ENCODE assay signal across 22 mouse cellular contexts in the genomic region with DNA sequence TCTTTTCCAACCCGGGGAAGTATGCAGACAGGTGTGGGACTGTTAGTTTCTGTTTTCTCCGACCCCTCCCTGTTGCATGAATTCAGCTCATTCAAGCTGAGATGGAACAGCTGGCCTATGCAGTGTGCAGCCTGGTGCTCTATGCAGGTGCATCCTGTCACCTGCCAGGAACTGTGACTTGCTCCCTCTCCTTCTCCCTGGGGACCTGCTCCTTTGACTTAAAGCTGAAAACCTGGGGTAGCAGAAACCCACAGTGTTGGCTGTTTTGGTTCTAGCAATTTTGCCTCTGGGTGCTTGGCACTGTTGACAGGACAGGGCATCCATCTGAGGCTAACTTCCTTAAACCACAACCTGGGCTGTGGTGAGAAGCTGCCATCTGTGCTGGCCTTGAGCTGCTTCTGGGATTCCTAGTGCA. TPM values are rescaled to one million over a fixed set of nuclear protein-coding genes. Genes with fewer than 3 reads are reported as not detected.
DNase-seq lines count a peak whose midpoint lies in the region; ATAC-seq and TF ChIP-seq lines count a peak whose summit lies in the region.
"Had no signal": no experiment of that assay in that cellular context is flagged by ENCODE, and none has a peak within 500 bp of the region (broad histone marks: within the 10 kb centered on the region; RNA-seq: fewer than 3 reads in every experiment).

No protein-coding gene starts in this region.

- no peaks in the 10 kb centered on the region for H3K4me1 ChIP-seq in embryonic facial prominence, embryonic 14.5 days (ENCODE audit: control insufficient read depth, insufficient read depth, low read length)
- H3K4me1 ChIP-seq in embryonic facial prominence, embryonic 10.5 days, result no peaks in the 10 kb centered on the region
- H3K4me1 ChIP-seq: limb, embryonic 15.5 days; lung, embryonic 15.5 days; neural tube, embryonic 15.5 days had no signal

- DNase-seq in embryonic facial prominence, embryonic 14.5 days (ENCODE audit: low spot score), result peak; percentile 63
- no peak for DNase-seq in embryonic facial prominence, embryonic 10.5 days (ENCODE audit: low spot score)
- peak; percentile 27 for DNase-seq in left cerebral cortex, postnatal 4 days
- DNase-seq in left cerebral cortex, postnatal 14 days (ENCODE audit: low spot score in 2 of 2), result no peak
- DNase-seq in brain, embryonic 14.5 days (ENCODE audit: low read depth), result peak; percentile 76
- DNase-seq in thymus, postnatal 10 days (ENCODE audit: low spot score in 2 of 2), result peak; percentile 67 to 77
- no peak for DNase-seq in right cerebral cortex, adult 2 months (ENCODE audit: low spot score in 2 of 2)
- no peak for DNase-seq in right cerebral cortex, postnatal 25 days
- DNase-seq: adrenal gland, postnatal 14 days; heart, postnatal 36 days; layer of hippocampus, postnatal 36 days had no signal

- TF ChIP-seq POLR2A in brain, embryonic 14.5 days (IDR thresholded peaks at IDR 0.05; ENCODE audit: borderline replicate concordance, extremely low read depth, insufficient read depth, insufficient read length, poor library complexity, severe bottlenecking), result no peak

- H3K4me3 ChIP-seq in embryonic facial prominence, embryonic 14.5 days (ENCODE audit: low read depth, low read length), result no peak overlapping the region
- H3K4me3 ChIP-seq in embryonic facial prominence, embryonic 10.5 days, result no peak overlapping the region
- H3K4me3 ChIP-seq: embryonic facial prominence, embryonic 15.5 days; limb, embryonic 15.5 days; lung, embryonic 15.5 days; neural tube, embryonic 15.5 days had no signal

- ATAC-seq in embryonic facial prominence, embryonic 14.5 days (ENCODE audit: low read depth), result peak; percentile 72
- ATAC-seq: inflammation-experienced regulatory T-cells, adult 6 months had no signal

- no peak overlapping the region for H3K27ac ChIP-seq in embryonic facial prominence, embryonic 14.5 days (replicated peaks; ENCODE audit: low read depth, low read length)
- no peak overlapping the region for H3K27ac ChIP-seq in embryonic facial prominence, embryonic 10.5 days (replicated peaks)
- H3K27ac ChIP-seq: embryonic facial prominence, embryonic 15.5 days; kidney, postnatal 0 days; limb, embryonic 15.5 days; lung, embryonic 15.5 days; neural tube, embryonic 15.5 days had no signal

- 61% methylated on average over 2 of the region's 2 CpGs for WGBS in embryonic facial prominence, embryonic 14.5 days
- 74% methylated on average over 2 of the region's 2 CpGs for WGBS in embryonic facial prominence, embryonic 10.5 days

- H3K27me3 ChIP-seq in embryonic facial prominence, embryonic 14.5 days (replicated peaks; ENCODE audit: control insufficient read depth, insufficient read depth, low read length), result no peaks in the 10 kb centered on the region
- no peaks in the 10 kb centered on the region for H3K27me3 ChIP-seq in embryonic facial prominence, embryonic 10.5 days (replicated peaks; ENCODE audit: low read depth, poor library complexity, severe bottlenecking)
- H3K27me3 ChIP-seq: embryonic facial prominence, embryonic 15.5 days; limb, embryonic 15.5 days; lung, embryonic 15.5 days; neural tube, embryonic 15.5 days had no signal

- no peak overlapping the region for H3K9ac ChIP-seq in embryonic facial prominence, embryonic 14.5 days (ENCODE audit: low read depth, low read length)
- H3K9ac ChIP-seq: embryonic facial prominence, embryonic 15.5 days; limb, embryonic 15.5 days; lung, embryonic 15.5 days; neural tube, embryonic 15.5 days had no signal

- H3K4me2 ChIP-seq in embryonic facial prominence, embryonic 14.5 days (ENCODE audit: low read depth, low read length), result no peak overlapping the region
- H3K4me2 ChIP-seq: embryonic facial prominence, embryonic 15.5 days; limb, embryonic 15.5 days; lung, embryonic 15.5 days; neural tube, embryonic 15.5 days had no signal

- H3K9me3 ChIP-seq in embryonic facial prominence, embryonic 14.5 days (ENCODE audit: control insufficient read depth, low read length), result no peaks in the 10 kb centered on the region
- no peaks in the 10 kb centered on the region for H3K9me3 ChIP-seq in embryonic facial prominence, embryonic 10.5 days
- H3K9me3 ChIP-seq: embryonic facial prominence, embryonic 15.5 days; limb, embryonic 15.5 days; lung, embryonic 15.5 days; neural tube, embryonic 15.5 days had no signal

- no peak for TF ChIP-seq CTCF in brain, embryonic 14.5 days (IDR thresholded peaks at IDR 0.05; ENCODE audit: borderline replicate concordance, extremely low read depth, insufficient read depth, insufficient read length)

- no peaks in the 10 kb centered on the region for H3K36me3 ChIP-seq in embryonic facial prominence, embryonic 14.5 days (ENCODE audit: control insufficient read depth, insufficient read depth, low read length)
- H3K36me3 ChIP-seq in embryonic facial prominence, embryonic 10.5 days (replicated peaks), result no peaks in the 10 kb centered on the region
- H3K36me3 ChIP-seq: embryonic facial prominence, embryonic 15.5 days; limb, embryonic 15.5 days; lung, embryonic 15.5 days; neural tube, embryonic 15.5 days had no signal

- intact Hi-C loops in left cerebral cortex, postnatal 4 days (cut with DNase I), result no loop called here
- intact Hi-C loops in left cerebral cortex, postnatal 14 days (cut with DNase I), result no loop called here

RNA-seq across cellular contexts. Expression of a gene that starts 30.8 kb away (rescaled TPM):
- polyA plus RNA-seq in embryonic facial prominence, embryonic 14.5 days (2014; fragmentation: Nextera tagmentation; extraction: Ambion mirVana), result 0.10 and 0.15 TPM in 2 replicates
- not detected in 2 replicates for polyA plus RNA-seq in embryonic facial prominence, embryonic 10.5 days (2016; fragmentation: Nextera tagmentation; extraction: Ambion mirVana)
- 1 to 10 TPM in 1 of 2 experiments, under 1 TPM in 1; 0.74 to 1.3 TPM for total RNA-seq in left cerebral cortex, postnatal 4 days (2021)
- total RNA-seq in left cerebral cortex, postnatal 14 days (2021), result under 1 TPM; 0.18 to 0.27 TPM
- 1.1 and 2.0 TPM in 2 replicates for polyA plus RNA-seq in brain, embryonic 14.5 days (2012; rRNA removed)
- total RNA-seq: common myeloid progenitor, adult 5-6 weeks; gastrocnemius, adult 18-20 months; megakaryocyte, adult 5-6 weeks; MEL had no signal
- polyA plus RNA-seq: C2C12; inflammation-experienced regulatory T-cells, adult 6 months; kidney, postnatal 0 days had no signal

Comparison
In these comparisons a context has a peak if more than half of its experiments do, and no peak if none do; other contexts are left out.
1. DNase-seq: peak in embryonic facial prominence, embryonic 14.5 days (single experiment), left cerebral cortex, postnatal 4 days (single experiment), brain, embryonic 14.5 days (single experiment) and thymus, postnatal 10 days (2 of 2); none in embryonic facial prominence, embryonic 10.5 days (single experiment), left cerebral cortex, postnatal 14 days (0 of 2), right cerebral cortex, adult 2 months (0 of 2) and right cerebral cortex, postnatal 25 days (single experiment).